Mouse (Mus musculus): ENCODE data around the gene Pde5a.

Pde5a gene

DNA sequence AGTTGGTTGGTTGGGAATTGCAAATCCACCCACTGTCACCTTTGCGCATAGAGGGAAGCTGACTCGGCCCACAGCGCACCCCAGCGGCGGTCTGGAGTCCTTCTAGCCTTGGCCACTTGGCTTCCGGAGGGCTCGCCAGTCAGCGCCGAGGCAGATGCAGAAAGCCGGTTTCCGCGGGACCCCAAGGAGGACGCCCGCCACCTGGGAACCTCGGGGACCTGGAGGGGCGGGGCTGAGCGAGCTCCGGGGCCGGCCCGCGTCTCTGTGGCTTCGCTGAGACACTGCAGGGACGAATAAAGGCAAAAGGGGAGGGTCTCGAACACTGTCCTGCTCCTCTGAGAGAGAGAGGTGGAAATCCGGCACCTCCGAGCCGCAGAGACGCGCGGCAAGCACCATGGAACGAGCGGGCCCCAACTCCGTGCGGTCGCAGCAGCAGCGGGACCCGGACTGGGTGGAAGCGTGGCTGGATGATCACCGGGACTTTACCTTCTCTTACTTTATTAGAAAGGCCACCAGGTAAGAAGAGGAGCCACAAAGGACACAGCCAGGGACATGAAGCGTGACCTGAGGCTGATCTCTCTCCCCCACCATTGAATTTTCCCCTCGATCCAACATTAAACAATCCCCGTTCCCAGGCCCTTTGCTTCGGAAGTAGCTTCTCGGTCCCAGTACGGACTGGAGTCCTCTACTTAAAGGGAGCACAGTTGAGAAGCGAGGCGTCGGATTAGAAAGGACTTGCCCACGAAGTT, at the start of gene Pde5a:
Pde5a (plus strand) TSS at position 96 of the 749 bp plus-strand sequence.
- DNase-seq (ENCODE audit: low read depth, low spot score), result peak; percentile 61

- DNase-seq (ENCODE audit: low read depth, low spot score), result no peak
These were observed 47.9 kb upstream of the Pde5a start for GRCm38 (mm10) chr3:122680851-122681250.

DNA sequence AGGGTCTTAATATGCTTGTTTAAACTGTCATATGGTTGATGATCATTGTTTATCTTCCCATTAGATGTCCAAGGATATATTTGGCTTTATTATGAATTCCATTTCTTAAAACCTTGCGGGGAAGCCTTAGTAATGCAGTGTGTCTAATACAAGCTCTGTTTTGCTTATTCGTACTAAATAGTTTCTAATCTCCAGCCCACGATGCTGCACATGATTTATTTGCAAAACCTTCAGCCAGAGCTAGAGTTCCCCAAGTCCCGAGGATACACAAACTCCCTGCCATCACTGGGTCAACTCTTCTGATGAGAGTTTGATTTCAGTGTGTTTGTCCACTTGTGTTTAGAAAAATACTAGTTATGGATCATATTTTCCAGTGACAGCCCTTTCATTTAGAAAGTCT, 46.4 kb upstream of the Pde5a start:
- DNase-seq (ENCODE audit: low read depth, low spot score), result no peak

GRCm38 (mm10) chr3:122684832-122685231, 43.9 kb upstream of the Pde5a start:
- no peak for DNase-seq (ENCODE audit: low read depth, low spot score)

GRCm38 (mm10) chr3:122693039-122693438, 35.7 kb upstream of the Pde5a start:
- DNase-seq (ENCODE audit: low read depth, low spot score), result no peak

GRCm38 (mm10) chr3:122695870-122696269, 32.9 kb upstream of the Pde5a start:
- no peak for DNase-seq (ENCODE audit: low read depth, low spot score)

- no peak for DNase-seq (ENCODE audit: low read depth, low spot score)
These were observed 32.1 kb upstream of the Pde5a start for GRCm38 (mm10) chr3:122696672-122697071.

DNA sequence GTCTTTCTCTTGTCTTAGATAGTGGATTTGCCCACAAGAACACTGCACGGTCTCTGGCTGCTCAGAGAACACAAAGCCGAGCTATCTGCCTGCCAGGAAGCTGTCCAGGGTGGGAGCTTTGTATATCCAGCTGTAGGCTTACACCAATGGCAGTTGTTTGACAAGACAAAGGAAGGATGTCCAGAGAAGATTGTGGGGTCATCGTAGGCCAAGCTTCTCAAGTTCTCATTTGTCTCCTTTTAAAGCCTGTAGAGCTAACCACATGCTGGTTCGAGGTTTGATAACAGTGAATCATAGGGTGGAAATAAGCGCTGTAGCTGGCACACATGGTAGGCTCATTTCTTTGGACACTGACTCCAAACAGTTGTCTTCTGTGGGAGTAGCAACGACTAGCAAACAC, 24.5 kb upstream of the Pde5a start:
- DNase-seq (ENCODE audit: low read depth, low spot score), result no peak

- DNase-seq (ENCODE audit: low read depth, low spot score), result no peak
These were observed 23.5 kb upstream of the Pde5a start for GRCm38 (mm10) chr3:122705246-122705645.

DNA sequence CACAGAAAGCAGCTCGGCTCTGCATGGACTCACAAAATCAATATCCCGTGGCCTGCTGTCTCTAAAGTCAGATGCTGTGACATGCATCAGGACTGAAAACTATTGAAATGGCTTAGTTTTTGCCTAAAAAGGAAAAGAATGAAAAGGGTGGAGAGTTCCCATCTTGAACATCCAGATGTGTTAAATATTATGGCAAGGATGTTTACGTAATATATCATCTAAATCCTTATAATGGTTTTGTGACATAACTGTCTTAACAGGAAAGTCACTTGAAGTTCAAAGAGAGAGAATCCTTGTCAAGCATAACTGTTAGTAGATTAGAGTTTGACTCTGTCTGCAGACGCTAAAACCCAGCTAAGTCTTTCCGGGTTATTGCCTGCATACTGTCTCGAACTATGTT, 20.3 kb upstream of the Pde5a start:
- no peak for DNase-seq (ENCODE audit: low read depth, low spot score)

DNA sequence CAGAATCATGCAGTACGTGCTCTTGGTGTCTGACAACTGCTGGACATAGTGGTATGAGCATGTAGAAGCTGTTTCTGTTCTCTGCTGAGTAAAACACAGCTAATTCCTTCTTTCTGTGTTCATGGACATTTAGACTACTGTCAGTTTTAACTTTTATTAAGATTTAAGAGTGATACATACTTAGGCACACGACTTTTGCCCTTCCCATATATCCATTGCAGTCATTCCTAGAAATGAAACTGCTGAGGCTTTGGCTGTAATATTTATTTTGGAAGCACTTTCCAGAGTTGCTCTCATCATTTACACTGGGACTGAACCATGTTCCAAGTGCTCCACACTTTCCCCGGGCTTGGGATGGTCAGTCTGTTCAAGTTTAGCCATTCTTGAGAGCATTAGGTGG, 18.6 kb upstream of the Pde5a start:
- no peak for DNase-seq (ENCODE audit: low read depth, low spot score)

- DNase-seq (ENCODE audit: low read depth, low spot score), result no peak
These were observed 10.1 kb upstream of the Pde5a start for GRCm38 (mm10) chr3:122718631-122719030.

GRCm38 (mm10) chr3:122721522-122721921, 7.2 kb upstream of the Pde5a start:
- DNase-seq (ENCODE audit: low read depth, low spot score), result no peak

GRCm38 (mm10) chr3:122729601-122729959, 833 bp downstream of the Pde5a start:
- peak; percentile 10 for DNase-seq (ENCODE audit: low read depth, low spot score)

DNA sequence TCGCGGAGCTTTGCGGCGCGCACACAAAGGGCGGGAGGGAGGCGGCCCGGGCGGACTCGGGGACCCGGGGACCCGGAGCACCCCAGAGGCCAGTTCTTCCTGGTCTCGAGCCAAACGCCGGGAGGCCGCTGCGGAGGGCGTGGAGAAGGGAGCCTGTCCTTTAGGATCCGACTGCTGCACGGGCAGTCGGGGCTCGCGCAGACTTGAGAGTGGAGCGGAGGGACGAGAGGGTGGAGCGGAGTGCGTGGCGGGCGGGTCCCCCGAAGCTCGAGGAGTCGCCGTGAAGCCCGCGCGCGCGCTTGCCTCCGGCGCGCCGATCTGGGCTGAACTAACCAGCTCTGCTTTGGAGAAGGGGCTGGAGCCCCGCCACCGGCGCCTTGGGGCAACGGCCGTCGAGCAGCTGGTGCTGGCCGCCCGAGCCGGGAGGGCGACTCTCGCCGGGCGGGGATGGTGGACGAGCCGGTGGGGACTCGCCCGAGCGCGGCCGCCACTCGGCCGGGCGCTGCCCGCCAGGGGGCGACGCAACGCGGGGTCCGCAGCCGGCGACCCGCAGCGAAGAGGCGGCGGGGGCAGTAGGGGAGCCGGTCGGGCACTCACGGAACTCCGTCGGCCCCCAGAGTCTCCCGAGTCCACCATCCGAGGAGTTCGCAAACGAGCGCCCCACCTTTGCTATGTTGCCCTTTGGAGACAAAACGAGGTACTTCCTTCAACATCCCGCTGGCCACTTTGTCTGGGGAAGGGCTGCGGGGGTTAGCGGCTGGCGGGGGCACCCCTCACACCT, 1.4 kb downstream of the Pde5a start:
- DNase-seq (ENCODE audit: low read depth, low spot score), result peak; percentile 30

GRCm38 (mm10) chr3:122730741-122731235, 2.0 kb downstream of the Pde5a start:
- no peak for DNase-seq (ENCODE audit: low read depth, low spot score)

DNA sequence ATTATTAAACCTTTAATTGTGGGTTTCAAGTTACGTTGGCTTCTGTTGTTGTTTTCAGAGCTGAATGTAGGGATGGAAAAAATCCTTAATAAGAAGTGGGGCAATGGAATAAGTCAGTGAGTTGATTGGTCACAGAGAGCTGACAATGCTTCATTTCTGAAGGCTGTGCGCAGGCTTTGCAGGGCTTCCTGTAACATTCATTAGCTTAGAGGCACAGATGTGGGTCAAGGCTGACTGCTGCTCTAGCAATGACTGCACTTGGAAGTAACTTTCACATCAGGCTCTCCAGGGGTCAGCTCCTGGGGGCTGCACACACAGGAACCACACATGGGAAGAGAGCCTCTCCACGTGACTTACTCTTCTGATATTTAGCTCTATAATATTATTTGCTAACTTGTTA, 5.1 kb downstream of the Pde5a start:
- DNase-seq (ENCODE audit: low read depth, low spot score), result peak; percentile 10

- no peak for DNase-seq (ENCODE audit: low read depth, low spot score)
These were observed 5.6 kb downstream of the Pde5a start for GRCm38 (mm10) chr3:122734329-122734728.

- DNase-seq (ENCODE audit: low read depth, low spot score), result no peak
These were observed 10.7 kb downstream of the Pde5a start for GRCm38 (mm10) chr3:122739460-122739859.

DNA sequence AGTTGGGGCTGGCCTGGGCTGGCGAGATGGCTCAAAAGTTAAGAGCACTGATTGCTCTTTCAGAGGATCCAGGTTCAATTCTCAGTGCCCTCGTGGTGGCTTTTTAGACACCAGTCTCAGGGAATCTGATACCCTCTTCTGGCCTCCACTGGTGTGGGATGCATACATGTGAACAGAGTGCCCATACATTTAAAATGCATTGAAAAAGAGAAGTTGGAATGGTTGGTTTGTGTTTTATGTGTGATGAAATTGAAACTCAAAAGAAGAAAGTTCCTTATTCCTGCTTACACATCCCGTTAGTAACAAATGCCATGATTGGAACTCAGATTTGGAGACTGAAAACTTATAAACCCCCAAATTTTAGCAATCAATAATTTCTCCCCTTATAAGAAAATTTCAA, 15.5 kb downstream of the Pde5a start:
- no peak for DNase-seq (ENCODE audit: low read depth, low spot score)

GRCm38 (mm10) chr3:122747921-122748700, 19.4 kb downstream of the Pde5a start:
- no peak for DNase-seq (ENCODE audit: low read depth, low spot score)

DNA sequence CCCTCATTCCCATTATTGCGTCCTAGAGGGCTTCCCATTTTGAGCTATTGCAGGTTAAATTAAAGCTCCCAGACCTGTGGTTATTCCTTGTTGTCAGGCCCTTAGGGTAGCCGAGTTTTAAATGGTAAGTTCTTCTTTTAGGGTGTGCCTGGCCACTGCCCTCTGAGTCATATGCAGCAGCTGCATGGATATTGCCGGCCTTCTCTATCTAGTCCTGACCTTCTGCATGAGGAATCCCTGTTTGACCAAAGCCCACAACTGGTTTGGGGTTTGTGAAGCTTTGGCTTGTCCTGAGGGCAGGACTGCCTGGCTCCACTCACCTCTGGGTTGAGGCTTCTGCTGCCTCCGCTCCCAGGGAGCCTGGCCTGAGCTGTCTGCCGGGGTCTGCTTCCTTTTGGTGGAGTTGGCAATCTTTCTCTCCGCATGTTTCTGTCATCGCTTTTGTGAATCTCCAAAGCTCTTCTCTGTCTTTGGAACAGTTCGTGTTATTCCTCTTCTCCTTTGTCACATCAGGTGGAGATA, 34.6 kb downstream of the Pde5a start:
- DNase-seq (ENCODE audit: low read depth, low spot score), result no peak
